Mouse (Mus musculus): ENCODE measurements around the gene Car5a. TPM values are rescaled to one million over a fixed set of nuclear protein-coding genes. Genes with fewer than 3 reads are reported as not detected.

Gene Car5a
- polyA plus RNA-seq, 1 experiment from 2014 or later: 0.18 TPM

- no peak overlapping the region for H3K4me3 ChIP-seq
- H3K27ac ChIP-seq: no peak overlapping the region
- H3K4me1 ChIP-seq: peaks cover 12% of the 10 kb centered on the region
- no peak overlapping the region for H3K4me2 ChIP-seq (replicated peaks)
- H3K36me3 ChIP-seq: no peaks in the 10 kb centered on the region
- ATAC-seq (ENCODE audit: low FRiP score): no peak
- WGBS: 55% methylated on average over 2 of the region's 2 CpGs
- no peak overlapping the region for H3K9ac ChIP-seq
- 0 out of 2 replicates have a peak, but pooled peaks cover 6% of the 10 kb centered on the region for H3K27me3 ChIP-seq
- H3K9me3 ChIP-seq (replicated peaks): no peaks in the 10 kb centered on the region
These were observed 1.6 kb downstream of the Car5a start for GRCm38 (mm10) chr8:121943057-121943540.

GRCm38 (mm10) chr8:121938732-121939131 lies 6.0 kb downstream of the Car5a start:
- peaks cover 24% of the 10 kb centered on the region for H3K4me1 ChIP-seq
- H3K27me3 ChIP-seq: no peaks in the 10 kb centered on the region
- 84% methylated on average over 7 of the region's 7 CpGs for WGBS
- no peak for ATAC-seq (ENCODE audit: low FRiP score)
- H3K4me3 ChIP-seq: no peak overlapping the region
- no peaks in the 10 kb centered on the region for H3K36me3 ChIP-seq
- no peak overlapping the region for H3K4me2 ChIP-seq (replicated peaks)
- no peaks in the 10 kb centered on the region for H3K9me3 ChIP-seq (replicated peaks)
- no peak overlapping the region for H3K9ac ChIP-seq
- H3K27ac ChIP-seq: no peak overlapping the region

GRCm38 (mm10) chr8:121936391-121936790 lies 8.3 kb downstream of the Car5a start:
- Histone ChIP-seq H3K4me3 (no peak overlapping the region), H3K36me3 (no peaks in the 10 kb centered on the region), H3K27me3 (no peaks in the 10 kb centered on the region), H3K9ac (no peak overlapping the region), H3K4me1 (peaks cover 24% of the 10 kb centered on the region), H3K27ac (no peak overlapping the region), H3K4me2 (replicated peaks) (no peak overlapping the region), H3K9me3 (replicated peaks) (no peaks in the 10 kb centered on the region)
- WGBS: 68% methylated on average over 14 of the region's 14 CpGs
- no peak for ATAC-seq (ENCODE audit: low FRiP score)

DNA sequence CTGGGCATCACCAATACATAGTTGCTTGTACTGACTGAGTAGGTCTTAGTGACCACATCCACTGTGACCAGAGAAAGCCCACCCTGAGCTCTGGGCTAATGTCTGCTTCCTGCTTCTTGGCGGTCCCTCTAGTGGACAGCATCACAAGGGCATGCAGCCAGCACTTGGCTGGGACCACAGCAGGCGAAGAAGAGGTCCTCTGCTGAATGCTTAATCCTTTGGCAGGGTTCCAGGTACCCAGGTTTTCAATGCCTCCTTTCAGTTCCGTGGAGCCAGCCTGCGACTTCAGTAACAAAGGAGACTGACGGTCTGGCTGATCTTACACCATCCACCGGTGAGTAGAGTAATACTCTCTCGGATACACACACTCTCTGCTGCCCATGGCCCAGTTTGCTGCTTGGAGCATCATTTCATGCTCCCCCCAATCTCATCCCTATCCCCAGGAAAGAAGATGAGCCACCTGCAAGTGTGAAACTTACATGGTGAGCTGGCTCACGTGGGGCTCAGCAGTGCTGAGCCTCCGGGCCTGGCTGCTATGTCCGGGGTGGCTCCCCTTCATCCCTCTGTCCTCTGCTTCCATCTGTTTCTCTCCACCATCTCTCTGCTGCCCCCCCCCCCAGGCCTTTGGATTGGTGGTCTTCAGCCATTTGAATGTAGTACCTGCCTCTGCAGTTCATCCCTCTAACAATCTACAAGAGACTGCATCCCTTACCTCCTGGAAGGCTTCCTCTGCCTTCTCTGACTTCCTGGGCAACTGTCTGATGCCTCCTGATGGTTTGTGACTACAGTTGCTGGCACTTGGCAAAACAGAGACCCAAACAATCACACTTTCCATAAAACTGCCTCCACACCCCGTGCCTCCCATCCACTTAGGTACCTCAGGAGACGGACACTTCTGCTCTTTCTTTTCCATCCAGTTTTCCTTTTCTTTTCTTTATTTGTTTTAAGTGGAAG lies 9.1 kb downstream of the Car5a start:
- Histone ChIP-seq H3K36me3 (no peaks in the 10 kb centered on the region), H3K4me1 (peaks cover 24% of the 10 kb centered on the region), H3K4me3 (no peak overlapping the region), H3K27me3 (no peaks in the 10 kb centered on the region), H3K27ac (peak overlapping the region; percentile 79), H3K4me2 (replicated peaks) (0 out of 2 replicates have a peak overlapping the region, but pooled peaks have one; percentile 11), H3K9ac (no peak overlapping the region; the same call in 1 of the 2 replicates), H3K9me3 (replicated peaks) (no peaks in the 10 kb centered on the region)
- peak; percentile 85 for ATAC-seq (ENCODE audit: low FRiP score)
- 42% methylated on average over 12 of the region's 12 CpGs for WGBS

DNA sequence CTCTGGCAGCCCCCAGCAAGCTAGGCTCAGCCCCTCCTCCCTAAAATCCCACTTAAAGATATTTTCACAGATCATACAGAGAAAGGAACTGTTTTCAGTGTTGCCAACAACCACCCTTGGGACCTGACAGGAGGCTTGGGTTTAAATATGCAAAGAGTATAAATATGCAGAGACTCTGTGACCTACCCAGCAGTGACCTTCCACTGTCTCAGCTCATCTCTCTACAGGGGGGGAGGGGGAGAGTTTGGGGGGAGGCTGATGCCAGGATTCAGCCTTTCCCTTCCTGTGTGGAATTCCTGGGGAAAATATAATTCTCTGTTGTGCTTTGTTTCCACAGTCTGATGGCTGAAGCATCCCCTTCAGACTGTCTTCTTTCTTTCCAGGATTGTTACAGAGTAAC lies 9.8 kb downstream of the Car5a start:
- Histone ChIP-seq H3K4me1 (peaks cover 24% of the 10 kb centered on the region), H3K4me3 (no peak overlapping the region), H3K4me2 (replicated peaks) (no peak overlapping the region), H3K27ac (peak overlapping the region; percentile 79), H3K9me3 (replicated peaks) (no peaks in the 10 kb centered on the region), H3K27me3 (no peaks in the 10 kb centered on the region), H3K36me3 (no peaks in the 10 kb centered on the region), H3K9ac (no peak overlapping the region)
- ATAC-seq (ENCODE audit: low FRiP score): peak; percentile 36

- no peak overlapping the region for H3K9ac ChIP-seq
- H3K4me3 ChIP-seq: no peak overlapping the region
- H3K4me2 ChIP-seq (replicated peaks): no peak overlapping the region
- peaks cover 24% of the 10 kb centered on the region for H3K4me1 ChIP-seq
- WGBS: 39% methylated on average over 4 of the region's 4 CpGs
- no peak for ATAC-seq (ENCODE audit: low FRiP score)
- no peaks in the 10 kb centered on the region for H3K27me3 ChIP-seq
- peak overlapping the region; percentile 79 for H3K27ac ChIP-seq
- no peaks in the 10 kb centered on the region for H3K9me3 ChIP-seq (replicated peaks)
- no peaks in the 10 kb centered on the region for H3K36me3 ChIP-seq
These were observed 10.2 kb downstream of the Car5a start for GRCm38 (mm10) chr8:121934506-121934905.

GRCm38 (mm10) chr8:121932668-121933520 lies 11.8 kb downstream of the Car5a start:
- H3K9me3 ChIP-seq (replicated peaks): no peaks in the 10 kb centered on the region
- peaks cover 24% of the 10 kb centered on the region for H3K4me1 ChIP-seq
- H3K4me3 ChIP-seq: no peak overlapping the region
- H3K27me3 ChIP-seq: no peaks in the 10 kb centered on the region
- H3K4me2 ChIP-seq (replicated peaks): no peak overlapping the region
- H3K36me3 ChIP-seq: no peaks in the 10 kb centered on the region
- no peak overlapping the region for H3K9ac ChIP-seq
- H3K27ac ChIP-seq: no peak overlapping the region; the same call in 1 of the 2 replicates
- WGBS: 87% methylated on average over 14 of the region's 14 CpGs
- no peak for ATAC-seq (ENCODE audit: low FRiP score)

- Histone ChIP-seq H3K4me1 (peaks cover 24% of the 10 kb centered on the region), H3K4me3 (no peak overlapping the region), H3K4me2 (replicated peaks) (no peak overlapping the region), H3K27me3 (no peaks in the 10 kb centered on the region), H3K36me3 (no peaks in the 10 kb centered on the region), H3K27ac (no peak overlapping the region; the same call in 1 of the 2 replicates), H3K9ac (no peak overlapping the region), H3K9me3 (replicated peaks) (no peaks in the 10 kb centered on the region)
- no peak for ATAC-seq (ENCODE audit: low FRiP score)
- WGBS: 77% methylated on average over 12 of the region's 12 CpGs
These were observed 12.6 kb downstream of the Car5a start for GRCm38 (mm10) chr8:121932026-121932667.

DNA sequence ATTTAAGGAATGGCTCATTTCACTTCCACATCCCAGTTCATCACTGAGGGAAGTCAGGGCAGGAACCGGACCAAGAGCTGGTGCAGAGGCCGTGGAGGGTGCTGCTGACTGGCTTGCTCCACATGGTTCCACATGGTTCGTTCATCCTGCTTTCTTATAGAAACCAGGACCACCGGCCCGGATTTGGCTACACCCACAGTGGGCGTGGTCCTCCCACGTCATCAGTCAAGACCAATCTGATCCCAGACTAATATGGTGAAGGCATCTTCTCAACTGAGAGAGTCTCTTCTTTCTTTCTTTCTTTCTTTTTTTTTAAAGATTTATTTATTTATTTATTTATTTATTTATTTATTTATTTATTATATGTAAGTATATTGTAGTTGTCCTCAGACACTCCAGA lies 13.1 kb downstream of the Car5a start:
- Histone ChIP-seq H3K27me3 (no peaks in the 10 kb centered on the region), H3K4me3 (no peak overlapping the region), H3K27ac (no peak overlapping the region), H3K9ac (no peak overlapping the region), H3K36me3 (no peaks in the 10 kb centered on the region), H3K4me2 (replicated peaks) (no peak overlapping the region), H3K4me1 (peaks cover 24% of the 10 kb centered on the region), H3K9me3 (replicated peaks) (no peaks in the 10 kb centered on the region)
- 81% methylated on average over 7 of the region's 7 CpGs for WGBS
- no peak for ATAC-seq (ENCODE audit: low FRiP score)

DNA sequence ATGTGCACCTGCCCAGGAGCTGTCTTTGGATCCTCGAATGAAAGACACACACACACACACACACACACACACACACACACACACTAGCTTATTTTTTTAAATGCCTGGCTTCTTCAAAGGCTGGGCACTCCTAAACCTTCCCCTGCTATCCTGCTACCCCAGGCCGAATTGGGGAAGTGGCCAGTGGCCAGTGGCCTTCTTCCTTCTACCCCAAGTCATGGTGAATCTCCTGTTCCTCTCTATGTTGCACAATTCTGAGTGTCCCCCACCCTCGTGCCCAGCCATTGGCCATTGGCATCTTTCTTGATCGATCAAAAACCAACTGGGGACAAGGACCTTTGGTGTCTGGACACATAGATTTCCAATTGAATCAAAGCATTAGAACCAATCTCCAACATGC lies 14.7 kb downstream of the Car5a start:
- H3K27me3 ChIP-seq: no peaks in the 10 kb centered on the region
- 81% methylated on average over 4 of the region's 4 CpGs for WGBS
- H3K27ac ChIP-seq: no peak overlapping the region
- H3K4me3 ChIP-seq: no peak overlapping the region
- H3K4me2 ChIP-seq (replicated peaks): no peak overlapping the region
- peaks cover 9% of the 10 kb centered on the region for H3K4me1 ChIP-seq
- H3K9ac ChIP-seq: no peak overlapping the region
- no peaks in the 10 kb centered on the region for H3K36me3 ChIP-seq
- no peaks in the 10 kb centered on the region for H3K9me3 ChIP-seq (replicated peaks)
- ATAC-seq (ENCODE audit: low FRiP score): no peak

GRCm38 (mm10) chr8:121927316-121927715 lies 17.4 kb downstream of the Car5a start:
- H3K9ac ChIP-seq: no peak overlapping the region
- no peaks in the 10 kb centered on the region for H3K27me3 ChIP-seq
- 40% methylated on average over 8 of the region's 8 CpGs for WGBS
- H3K4me1 ChIP-seq: no peaks in the 10 kb centered on the region
- no peaks in the 10 kb centered on the region for H3K9me3 ChIP-seq (replicated peaks)
- H3K36me3 ChIP-seq: no peaks in the 10 kb centered on the region
- no peak overlapping the region for H3K4me3 ChIP-seq
- no peak overlapping the region for H3K4me2 ChIP-seq (replicated peaks)
- no peak overlapping the region for H3K27ac ChIP-seq
- no peak for ATAC-seq (ENCODE audit: low FRiP score)

DNA sequence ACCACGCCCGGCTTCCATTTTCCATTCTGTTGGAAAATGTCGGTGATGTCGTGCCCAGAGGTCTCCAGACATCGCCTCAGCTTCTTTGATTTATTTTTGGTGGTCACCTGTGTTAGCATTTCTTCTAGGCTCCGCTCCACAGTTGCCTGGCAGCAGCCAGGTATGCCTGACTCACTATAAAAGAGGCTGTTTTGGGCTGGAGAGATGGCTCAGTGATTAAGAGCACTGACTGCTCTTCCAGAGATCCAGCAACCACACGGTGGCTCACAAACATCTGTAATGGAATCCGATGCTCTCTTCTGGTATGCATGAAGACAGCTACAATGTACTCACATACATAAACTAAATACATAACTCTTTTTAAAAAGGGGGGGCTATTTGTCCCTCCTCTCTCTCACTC lies 18.4 kb downstream of the Car5a start:
- no peak for ATAC-seq (ENCODE audit: low FRiP score)
- no peak overlapping the region for H3K27ac ChIP-seq
- H3K9me3 ChIP-seq (replicated peaks): no peaks in the 10 kb centered on the region
- H3K9ac ChIP-seq: no peak overlapping the region
- 66% methylated on average over 8 of the region's 8 CpGs for WGBS
- no peak overlapping the region for H3K4me3 ChIP-seq
- no peaks in the 10 kb centered on the region for H3K36me3 ChIP-seq
- H3K4me1 ChIP-seq: peaks cover 4% of the 10 kb centered on the region; the same call in 1 of the 2 replicates
- H3K4me2 ChIP-seq (replicated peaks): no peak overlapping the region
- no peaks in the 10 kb centered on the region for H3K27me3 ChIP-seq
